Mouse (Mus musculus): ENCODE data around the gene Krt6b. TPM values are rescaled to one million over a fixed set of nuclear protein-coding genes. Genes with fewer than 3 reads are reported as not detected.

Krt6b gene
- total and polyA plus RNA-seq, 2 experiments from 2014 or later, result not detected

DNA sequence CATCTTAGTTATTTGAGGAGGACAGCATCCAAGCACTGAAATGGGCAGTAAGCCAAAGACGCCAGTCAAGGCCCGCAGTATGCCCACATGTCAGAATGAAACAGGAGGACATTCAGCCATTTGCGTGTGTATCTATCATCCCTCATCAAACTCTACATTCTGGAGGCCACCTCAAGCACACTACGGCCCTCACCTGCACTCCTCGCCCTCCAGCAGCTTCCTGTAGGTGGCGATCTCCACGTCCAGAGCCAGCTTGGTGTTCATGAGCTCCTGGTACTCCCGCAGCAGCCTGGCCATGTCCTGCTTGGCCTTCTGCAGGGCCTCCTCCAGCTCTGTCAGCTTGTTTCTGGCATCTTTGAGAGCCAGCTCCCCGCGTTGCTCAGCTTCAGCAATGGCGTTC lies 28.6 kb upstream of the Krt6b start:
- Histone ChIP-seq H3K4me2 (ENCODE audit: low read depth, low read length, poor library complexity, severe bottlenecking) (no peak overlapping the region), H3K9me3 (ENCODE audit: low read length) (no peaks in the 10 kb centered on the region), H3K27me3 (ENCODE audit: insufficient read depth, low read length) (no peaks in the 10 kb centered on the region), H3K4me3 (ENCODE audit: low read depth, low read length) (no peak overlapping the region), H3K27ac (ENCODE audit: low read depth, low read length) (no peak overlapping the region), H3K36me3 (ENCODE audit: insufficient read depth, low read length) (no peaks in the 10 kb centered on the region), H3K9ac (replicated peaks; ENCODE audit: low read length, poor library complexity, severe bottlenecking) (no peak overlapping the region), H3K4me1 (ENCODE audit: insufficient read depth, low read length) (no peaks in the 10 kb centered on the region; the same call in 1 of the 2 replicates)
- peak; percentile 17; the same call in 1 of the 2 replicates for TF ChIP-seq CTCF (IDR thresholded peaks at IDR 0.05)
- no peak for ATAC-seq (ENCODE audit: low FRiP score)
- WGBS, result 67% methylated on average over 11 of the region's 11 CpGs
- DNase-seq (ENCODE audit: low spot score), result no peak

DNA sequence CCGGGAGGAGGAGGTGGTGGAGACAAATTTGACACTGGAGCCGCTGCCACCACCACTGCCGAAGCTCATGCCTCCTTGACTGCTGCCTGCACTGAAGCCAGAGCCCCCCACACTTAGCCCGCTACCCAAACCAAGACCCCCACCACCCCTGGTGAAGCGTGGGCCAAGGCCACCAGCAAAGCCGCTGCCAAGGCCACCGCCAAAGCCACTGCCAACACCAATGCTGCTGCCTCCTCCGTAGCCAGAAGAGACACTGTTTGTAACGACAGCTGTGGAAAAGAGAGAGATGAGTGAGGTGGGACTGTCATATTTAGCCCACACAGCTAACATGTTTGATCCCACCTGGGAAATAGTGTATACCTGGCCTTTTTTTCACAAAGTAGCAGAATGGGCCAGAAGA lies 27.4 kb upstream of the Krt6b start:
- WGBS, result 88% methylated on average over 9 of the region's 9 CpGs
- TF ChIP-seq CTCF (IDR thresholded peaks at IDR 0.05), result no peak
- ATAC-seq (ENCODE audit: low FRiP score) (no peak), DNase-seq (ENCODE audit: low spot score) (no peak)
- Histone ChIP-seq H3K36me3 (ENCODE audit: insufficient read depth, low read length) (no peaks in the 10 kb centered on the region), H3K4me2 (ENCODE audit: low read depth, low read length, poor library complexity, severe bottlenecking) (no peak overlapping the region), H3K4me3 (ENCODE audit: low read depth, low read length) (no peak overlapping the region), H3K4me1 (ENCODE audit: insufficient read depth, low read length) (no peaks in the 10 kb centered on the region), H3K27ac (ENCODE audit: low read depth, low read length) (no peak overlapping the region), H3K27me3 (ENCODE audit: insufficient read depth, low read length) (no peaks in the 10 kb centered on the region), H3K9ac (replicated peaks; ENCODE audit: low read length, poor library complexity, severe bottlenecking) (no peak overlapping the region), H3K9me3 (ENCODE audit: low read length) (no peaks in the 10 kb centered on the region)

DNA sequence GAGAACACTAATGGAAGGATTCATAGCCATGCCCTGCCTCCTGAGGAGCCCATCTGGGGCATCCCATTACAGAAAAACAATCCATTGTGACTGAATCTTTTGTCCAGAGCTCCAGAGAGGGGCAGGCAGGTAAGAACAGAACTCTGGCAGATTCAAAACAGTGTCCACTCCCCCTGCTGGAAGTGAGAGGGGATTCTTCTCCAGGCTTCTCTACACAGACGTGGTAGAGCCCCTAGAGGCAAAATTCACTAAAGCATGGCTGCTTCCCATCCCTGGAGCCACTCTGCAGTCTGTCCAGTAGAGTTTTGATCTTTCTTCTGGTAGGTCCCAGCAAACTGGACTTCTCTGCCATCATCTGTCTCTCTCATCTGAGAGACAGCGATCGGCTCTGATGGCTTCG lies 24.0 kb upstream of the Krt6b start:
- Histone ChIP-seq H3K9me3 (ENCODE audit: low read length) (no peaks in the 10 kb centered on the region), H3K9ac (replicated peaks; ENCODE audit: low read length, poor library complexity, severe bottlenecking) (no peak overlapping the region), H3K27me3 (ENCODE audit: insufficient read depth, low read length) (no peaks in the 10 kb centered on the region), H3K4me1 (ENCODE audit: insufficient read depth, low read length) (no peaks in the 10 kb centered on the region), H3K27ac (ENCODE audit: low read depth, low read length) (no peak overlapping the region), H3K4me2 (ENCODE audit: low read depth, low read length, poor library complexity, severe bottlenecking) (no peak overlapping the region), H3K36me3 (ENCODE audit: insufficient read depth, low read length) (no peaks in the 10 kb centered on the region), H3K4me3 (ENCODE audit: low read depth, low read length) (no peak overlapping the region)
- peak; percentile 55 for TF ChIP-seq CTCF (IDR thresholded peaks at IDR 0.05)
- DNase-seq (ENCODE audit: low spot score) (peak; percentile 25), ATAC-seq (ENCODE audit: low FRiP score) (no peak)
- 72% methylated on average over 4 of the region's 4 CpGs for WGBS

DNA sequence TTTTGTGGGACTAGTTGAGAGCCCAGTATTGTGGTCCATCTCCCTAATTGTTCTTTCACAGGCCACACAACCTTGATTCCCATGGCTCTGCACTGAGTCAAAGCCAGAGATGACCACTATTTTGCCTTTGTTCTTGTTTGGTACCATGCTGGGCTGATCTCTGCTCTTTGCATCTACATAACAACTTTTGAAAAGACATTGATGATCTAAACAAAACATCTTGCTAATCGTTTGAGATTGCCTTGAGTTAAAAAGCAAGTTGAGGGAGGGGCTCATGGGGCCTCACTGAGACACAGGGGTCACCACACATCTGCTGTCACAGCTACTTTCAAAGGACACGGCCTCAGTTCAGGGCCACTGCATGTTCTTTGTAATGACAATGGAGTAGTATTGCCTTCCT lies 22.3 kb upstream of the Krt6b start:
- TF ChIP-seq CTCF (IDR thresholded peaks at IDR 0.05), result no peak
- DNase-seq (ENCODE audit: low spot score) (no peak), ATAC-seq (ENCODE audit: low FRiP score) (no peak)
- H3K9ac ChIP-seq (replicated peaks; ENCODE audit: low read length, poor library complexity, severe bottlenecking), result no peak overlapping the region
- no peaks in the 10 kb centered on the region for H3K36me3 ChIP-seq (ENCODE audit: insufficient read depth, low read length)
- no peak overlapping the region for H3K27ac ChIP-seq (ENCODE audit: low read depth, low read length)
- 14% methylated on average over 2 of the region's 2 CpGs for WGBS
- H3K4me3 ChIP-seq (ENCODE audit: low read depth, low read length), result no peak overlapping the region
- H3K9me3 ChIP-seq (ENCODE audit: low read length), result no peaks in the 10 kb centered on the region
- no peaks in the 10 kb centered on the region for H3K27me3 ChIP-seq (ENCODE audit: insufficient read depth, low read length)
- no peaks in the 10 kb centered on the region for H3K4me1 ChIP-seq (ENCODE audit: insufficient read depth, low read length)
- no peak overlapping the region for H3K4me2 ChIP-seq (ENCODE audit: low read depth, low read length, poor library complexity, severe bottlenecking)

DNA sequence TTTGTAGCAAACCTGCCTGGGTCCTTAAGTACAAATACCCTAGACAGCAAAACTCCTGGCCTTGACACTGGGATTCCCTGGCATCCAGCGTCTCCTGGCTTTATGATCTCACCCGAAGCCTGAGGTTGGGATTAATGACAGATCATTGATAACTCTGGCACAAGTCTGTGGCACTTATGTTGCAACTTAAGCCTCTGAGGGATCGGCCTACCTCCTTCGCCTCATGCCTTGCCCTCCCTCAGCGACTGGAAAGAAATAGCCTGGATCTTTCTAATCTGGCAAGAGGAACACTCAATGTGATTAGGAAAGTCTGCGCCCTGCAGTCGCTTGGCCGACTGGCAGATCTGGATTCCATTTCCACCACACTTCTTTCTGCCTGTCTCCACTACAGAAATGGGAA lies 19.8 kb upstream of the Krt6b start:
- no peak overlapping the region for H3K27ac ChIP-seq (ENCODE audit: low read depth, low read length)
- H3K27me3 ChIP-seq (ENCODE audit: insufficient read depth, low read length), result no peaks in the 10 kb centered on the region
- no peaks in the 10 kb centered on the region for H3K9me3 ChIP-seq (ENCODE audit: low read length)
- DNase-seq (ENCODE audit: low spot score), result no peak
- H3K36me3 ChIP-seq (ENCODE audit: insufficient read depth, low read length), result no peaks in the 10 kb centered on the region
- H3K9ac ChIP-seq (replicated peaks; ENCODE audit: low read length, poor library complexity, severe bottlenecking), result no peak overlapping the region
- no peak overlapping the region for H3K4me2 ChIP-seq (ENCODE audit: low read depth, low read length, poor library complexity, severe bottlenecking)
- no peak for ATAC-seq (ENCODE audit: low FRiP score)
- no peak for TF ChIP-seq CTCF (IDR thresholded peaks at IDR 0.05)
- no peak overlapping the region for H3K4me3 ChIP-seq (ENCODE audit: low read depth, low read length)
- no peaks in the 10 kb centered on the region for H3K4me1 ChIP-seq (ENCODE audit: insufficient read depth, low read length)
- WGBS, result 82% methylated on average over 8 of the region's 8 CpGs

DNA sequence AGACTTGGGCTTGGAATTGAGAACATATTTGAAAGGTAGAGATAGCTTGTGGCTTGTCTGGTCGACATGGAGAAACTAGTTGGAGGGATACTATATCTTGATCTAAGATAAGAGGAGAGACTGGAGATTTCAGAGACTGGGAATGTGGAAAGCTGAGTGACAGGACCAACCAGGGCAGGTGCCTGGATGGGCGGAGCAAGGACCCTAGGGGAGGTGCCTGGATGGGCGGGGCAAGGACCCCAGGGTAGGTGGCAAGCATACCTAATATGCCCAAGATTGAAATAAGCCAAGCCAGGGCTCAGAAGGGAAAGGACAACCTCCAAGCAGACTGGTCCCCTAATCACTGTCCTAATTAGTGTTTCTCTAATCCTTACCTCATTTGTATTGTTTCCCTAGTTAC lies 19.1 kb upstream of the Krt6b start:
- no peak overlapping the region for H3K9ac ChIP-seq (replicated peaks; ENCODE audit: low read length, poor library complexity, severe bottlenecking)

More for the DNA sequence above, 19.1 kb upstream of the Krt6b start:
- ATAC-seq (ENCODE audit: low FRiP score) (no peak), DNase-seq (ENCODE audit: low spot score) (no peak)
- Histone ChIP-seq H3K9me3 (ENCODE audit: low read length) (no peaks in the 10 kb centered on the region), H3K27ac (ENCODE audit: low read depth, low read length) (no peak overlapping the region), H3K27me3 (ENCODE audit: insufficient read depth, low read length) (no peaks in the 10 kb centered on the region), H3K4me3 (ENCODE audit: low read depth, low read length) (no peak overlapping the region), H3K36me3 (ENCODE audit: insufficient read depth, low read length) (no peaks in the 10 kb centered on the region), H3K4me1 (ENCODE audit: insufficient read depth, low read length) (no peaks in the 10 kb centered on the region), H3K4me2 (ENCODE audit: low read depth, low read length, poor library complexity, severe bottlenecking) (no peak overlapping the region)
- no peak for TF ChIP-seq CTCF (IDR thresholded peaks at IDR 0.05)
- WGBS, result 57% methylated on average over 3 of the region's 3 CpGs
